Mouse (Mus musculus): Measurements from ENCODE around the gene Ccr1l1.

The Ccr1l1 gene

DNA sequence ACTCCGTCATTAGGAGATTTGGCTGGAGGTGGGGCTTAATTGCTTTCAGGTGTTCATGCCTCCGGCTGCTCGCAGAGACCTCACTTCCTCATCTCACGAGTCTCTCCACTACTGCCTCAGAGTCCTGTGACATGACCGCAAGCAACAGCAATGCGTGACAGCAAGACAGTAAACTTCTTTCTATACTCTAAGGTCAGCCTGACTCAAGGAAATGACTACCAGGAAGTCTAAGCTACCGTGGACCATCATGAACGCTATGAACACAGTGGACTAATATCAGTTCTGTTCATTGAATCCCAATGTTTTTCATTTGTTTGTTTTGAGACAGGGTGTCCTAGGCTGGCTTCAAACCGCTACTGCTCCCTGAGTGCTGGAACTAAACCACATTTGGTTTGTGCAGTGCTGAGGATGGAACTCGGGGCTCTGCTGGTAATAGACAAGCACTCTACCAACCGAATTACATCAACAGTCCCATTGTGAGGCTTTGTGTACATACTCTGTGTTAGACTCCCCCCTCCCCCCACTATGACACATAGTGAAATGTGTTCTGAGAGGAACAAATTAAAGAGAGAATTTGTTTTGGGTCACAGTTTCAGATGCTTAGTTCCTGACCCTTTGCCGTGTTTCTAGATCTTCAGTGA is 50.0 kb downstream of the Ccr1l1 start:
- DNase-seq (ENCODE audit: low spot score) = no peak

DNA sequence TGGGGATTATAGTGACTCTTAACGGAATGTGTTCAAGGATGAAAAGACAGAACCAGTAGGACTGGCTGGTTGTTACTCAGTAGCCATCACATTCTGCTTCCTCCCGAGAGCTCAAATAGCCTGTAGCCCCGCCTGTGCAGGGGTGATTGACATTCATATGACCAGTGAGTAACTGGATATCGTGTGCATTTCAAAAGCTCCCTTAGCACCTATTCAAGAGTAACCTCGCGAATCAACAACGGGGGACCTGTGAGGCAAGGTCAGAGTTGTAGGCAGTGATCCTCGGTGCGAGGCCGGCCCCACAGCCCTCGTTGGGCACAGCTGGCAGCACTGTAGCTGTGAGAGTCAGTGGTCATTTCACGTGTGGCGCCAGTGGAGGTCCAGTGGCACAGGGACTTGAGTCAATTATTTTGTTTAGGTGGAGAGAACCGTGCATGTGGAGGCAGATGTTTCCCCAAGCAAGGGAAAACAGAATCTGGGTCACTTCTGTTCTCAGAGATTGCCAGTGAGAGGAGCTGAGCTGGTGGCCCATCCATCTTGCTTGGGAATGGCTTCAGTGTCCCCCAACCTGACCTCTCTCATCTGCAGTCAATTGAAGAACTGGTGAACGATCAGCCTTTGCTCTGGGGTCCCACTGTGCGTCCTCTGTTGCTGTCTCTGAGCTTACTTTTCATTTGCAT is 50.8 kb downstream of the Ccr1l1 start:
- no peak for DNase-seq (ENCODE audit: low spot score)
